Mouse (Mus musculus) urinary bladder, adult 2 months (tissue): ENCODE measurements around the gene Flywch2. TPM values are rescaled to one million over a fixed set of nuclear protein-coding genes. Genes with fewer than 3 reads are reported as not detected.

Source experiments
- polyA plus RNA-seq: library from polyadenylated mRNA; depleted of rRNA; stranded (reverse); fragments of >200 nt; gene quantifications from 2 replicates; pipeline ENCODE4 v1.2.3, GENCODE M21; 2012; rRNA removed

Gene Flywch2
- polyA plus RNA-seq, 1 experiment = 13.2 TPM

Other genes with a start within 250 kb of the Flywch2 start
- gene Zfp213, start 221.8 kb downstream of the Flywch2 start, polyA plus RNA-seq = 7.6 and 7.8 TPM in 2 replicates
- gene Zfp13, start 186.6 kb downstream of the Flywch2 start, polyA plus RNA-seq = 9.2 and 11.9 TPM in 2 replicates
- 0.04 TPM in 2 replicates for gene Zscan10, start 185.2 kb downstream of the Flywch2 start, polyA plus RNA-seq
- 0.22 and 0.29 TPM in 2 replicates for gene Mmp25, start 140.8 kb downstream of the Flywch2 start, polyA plus RNA-seq
- gene Bicdl2, start 125.6 kb downstream of the Flywch2 start, polyA plus RNA-seq = 9.2 and 11.7 TPM in 2 replicates
- gene Hcfc1r1, start 112.5 kb downstream of the Flywch2 start, polyA plus RNA-seq = 136 and 183 TPM in 2 replicates
- 13.2 and 16.9 TPM in 2 replicates for gene Thoc6, start 112.2 kb downstream of the Flywch2 start, polyA plus RNA-seq
- gene Tnfrsf12a, start 108.6 kb downstream of the Flywch2 start, polyA plus RNA-seq = 17.4 and 26.7 TPM in 2 replicates
- 0.04 TPM in 1 of 2 replicates, not detected in the other for gene Cldn6, start 106.8 kb downstream of the Flywch2 start, polyA plus RNA-seq
- not detected in 2 replicates for gene Cldn9, start 102.1 kb downstream of the Flywch2 start, polyA plus RNA-seq
- 0.10 and 0.23 TPM in 2 replicates for gene 1520401A03Rik, start 63.3 kb downstream of the Flywch2 start, polyA plus RNA-seq
- 10.4 and 15.3 TPM in 2 replicates for gene Pkmyt1, start 59.7 kb downstream of the Flywch2 start, polyA plus RNA-seq
- 12.8 and 13.0 TPM in 2 replicates for gene Paqr4, start 45.2 kb downstream of the Flywch2 start, polyA plus RNA-seq
- gene Kremen2, start 40.2 kb downstream of the Flywch2 start, polyA plus RNA-seq = 0.04 and 0.11 TPM in 2 replicates
- gene Flywch1, start 14.5 kb downstream of the Flywch2 start, polyA plus RNA-seq = 35.0 and 39.3 TPM in 2 replicates
- 540 TPM in 2 replicates for gene Srrm2, start 4.5 kb upstream of the Flywch2 start, polyA plus RNA-seq
- gene Elob, start 43.1 kb upstream of the Flywch2 start, polyA plus RNA-seq = 466 and 498 TPM in 2 replicates
- gene Prss33, start 50.0 kb upstream of the Flywch2 start, polyA plus RNA-seq = not detected in 2 replicates
- 0.67 and 1.1 TPM in 2 replicates for gene Prss32, start 57.8 kb upstream of the Flywch2 start, polyA plus RNA-seq
- gene Prss41, start 58.1 kb upstream of the Flywch2 start, polyA plus RNA-seq = 0.04 and 0.28 TPM in 2 replicates
- gene Prss21, start 82.0 kb upstream of the Flywch2 start, polyA plus RNA-seq = not detected in 2 replicates
- gene Dcpp1, start 94.8 kb upstream of the Flywch2 start, polyA plus RNA-seq = not detected in 2 replicates
- gene Dcpp2, start 94.8 kb upstream of the Flywch2 start, polyA plus RNA-seq = not detected in 2 replicates
- gene Dcpp3, start 131.4 kb upstream of the Flywch2 start, polyA plus RNA-seq = not detected in 2 replicates
- gene Sbp, start 155.6 kb upstream of the Flywch2 start, polyA plus RNA-seq = 0.09 TPM in 1 of 2 replicates, not detected in the other
- gene Sbpl, start 169.2 kb upstream of the Flywch2 start, polyA plus RNA-seq = not detected in 2 replicates
- gene Prss30, start 194.5 kb upstream of the Flywch2 start, polyA plus RNA-seq = 0.25 and 0.87 TPM in 2 replicates
- gene Prss22, start 212.0 kb upstream of the Flywch2 start, polyA plus RNA-seq = 17.2 and 19.3 TPM in 2 replicates